Mouse (Mus musculus) kidney, postnatal 4 days (tissue): Measurements from ENCODE around the gene Ppa2.
A peak's percentile ranks its signal among the peaks of the same experiment; 100 is the strongest.

ENCODE experiments used
- DNase-seq, 2 experiments: peaks; one replicate each; pipeline ENCODE4 v3.0.0; 2021; ENCODE audit warnings: mixed read lengths in 2 of 2

Gene Ppa2

DNA sequence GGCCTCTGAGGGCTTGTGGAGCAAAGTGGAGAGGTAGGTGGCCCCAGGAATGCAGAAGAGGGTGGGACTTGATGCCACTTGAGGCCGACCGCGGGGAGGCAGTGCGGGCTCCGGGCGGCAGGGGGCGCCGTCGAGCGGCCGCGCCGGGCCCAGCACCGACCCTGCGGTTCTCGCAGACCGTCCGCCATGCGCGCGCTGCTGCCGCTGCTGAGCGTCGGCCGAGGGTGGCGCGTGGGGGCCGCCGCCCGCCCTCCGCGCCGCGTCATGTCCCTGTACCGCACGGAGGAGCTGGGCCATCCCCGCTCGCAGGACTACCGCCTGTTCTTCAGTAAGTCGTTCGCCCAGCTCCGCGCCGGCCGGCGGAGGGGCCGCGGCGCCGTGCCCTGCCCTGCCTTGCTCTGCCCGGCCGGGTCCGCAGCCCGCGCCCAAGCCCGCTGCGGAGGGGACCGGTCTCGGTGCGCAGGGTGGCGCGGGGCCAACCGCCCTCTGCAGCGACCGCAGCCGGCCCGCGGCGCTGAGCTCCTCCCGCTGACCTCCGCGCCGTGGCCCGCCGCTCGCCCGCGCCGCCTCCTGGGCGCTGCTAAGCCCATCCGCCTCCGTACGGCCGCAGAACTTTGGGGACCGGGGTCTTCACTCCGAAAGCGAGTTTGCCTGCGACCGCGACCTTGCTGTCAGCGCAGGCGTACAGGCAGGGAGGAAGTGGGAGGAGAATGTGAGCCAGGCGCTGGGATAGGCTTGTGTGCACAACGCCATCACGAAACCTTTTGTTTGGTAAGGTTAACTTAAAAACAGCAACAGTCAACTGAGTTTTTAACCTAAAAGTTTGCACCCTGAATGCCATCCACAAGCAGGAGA, at the start of gene Ppa2:
Ppa2 (plus strand) TSS at position 157 of the 855 bp plus-strand sequence.
- DNase-seq: peak; percentile 87 to 93

DNA sequence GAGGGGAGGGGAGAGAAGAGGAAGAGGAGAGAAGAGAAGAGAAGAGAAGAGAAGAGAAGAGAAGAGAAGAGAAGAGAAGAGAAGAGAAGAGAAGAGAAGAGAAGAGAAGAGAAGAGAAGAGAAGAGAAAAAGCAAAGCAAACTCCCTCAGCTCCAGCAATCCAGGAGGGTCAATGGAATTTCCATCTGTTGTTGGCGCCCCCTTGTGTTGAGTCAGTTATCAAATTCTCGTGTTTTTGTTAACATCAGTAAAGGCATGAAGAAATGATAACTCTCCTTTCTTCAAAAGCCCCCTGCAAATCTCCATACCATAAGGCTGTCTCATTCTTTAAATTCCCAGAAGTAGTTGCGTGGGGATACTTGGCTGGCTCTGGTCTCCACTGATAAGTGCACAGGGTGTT, 38.0 kb upstream of the Ppa2 start:
- peak; percentile 90 to 91 for DNase-seq

DNA sequence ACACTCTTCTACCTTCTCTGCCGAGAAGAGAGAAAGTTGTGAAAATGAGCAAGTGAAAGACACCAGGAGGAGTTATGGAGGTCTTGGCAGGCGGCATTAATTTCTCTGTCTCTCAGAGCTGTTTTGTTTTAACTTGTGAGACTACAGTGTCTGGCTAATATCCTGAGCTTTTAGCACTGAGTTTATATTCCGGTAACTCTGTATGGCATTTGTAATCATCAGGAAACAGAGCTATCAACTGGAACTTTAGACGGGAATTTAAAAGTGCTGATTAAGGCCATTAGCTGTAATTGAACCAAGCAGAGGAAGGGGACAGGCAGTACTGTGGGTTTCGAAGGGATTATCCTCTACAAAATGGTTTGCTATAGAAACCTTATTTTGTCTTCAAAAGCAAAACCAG, 25.3 kb upstream of the Ppa2 start:
- DNase-seq: no peak

DNA sequence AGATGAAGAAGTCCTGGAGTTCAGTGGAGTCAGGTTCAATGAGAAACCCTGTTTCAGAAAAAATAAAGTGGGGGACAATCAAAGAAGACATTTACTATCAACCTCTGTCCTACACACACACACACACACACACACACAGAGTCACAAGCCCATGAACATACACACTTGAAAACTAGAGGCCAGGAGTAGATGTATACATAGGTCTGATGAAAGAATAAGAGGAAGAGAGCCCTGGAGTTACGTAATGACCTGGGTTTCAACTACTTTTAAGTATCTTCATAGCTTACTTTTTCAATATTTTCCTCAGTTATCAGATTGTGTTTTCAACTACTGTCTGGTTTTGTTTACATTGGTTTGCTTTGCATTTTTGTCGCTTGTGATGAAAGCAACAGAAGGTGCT, 21.1 kb upstream of the Ppa2 start:
- DNase-seq: no peak

DNA sequence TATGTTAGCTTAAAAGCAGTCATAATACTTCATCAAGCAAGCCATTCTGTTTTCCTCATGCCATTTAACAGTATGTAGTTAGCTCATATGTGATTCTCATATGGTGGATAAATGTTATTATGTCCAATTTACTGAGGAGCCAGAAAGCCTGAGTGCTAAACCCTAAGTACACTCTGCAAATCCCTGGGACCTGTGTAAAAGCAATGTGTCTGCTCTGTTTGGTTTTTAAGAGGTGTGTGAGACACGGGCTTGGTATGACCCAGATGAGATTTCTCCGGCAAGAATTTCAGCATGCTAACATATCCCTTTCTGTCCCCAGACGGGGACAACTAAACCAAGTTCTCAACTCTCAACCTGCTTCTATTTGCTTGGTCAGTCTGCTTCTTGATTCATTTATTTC, 5.6 kb upstream of the Ppa2 start:
- DNase-seq: no peak

DNA sequence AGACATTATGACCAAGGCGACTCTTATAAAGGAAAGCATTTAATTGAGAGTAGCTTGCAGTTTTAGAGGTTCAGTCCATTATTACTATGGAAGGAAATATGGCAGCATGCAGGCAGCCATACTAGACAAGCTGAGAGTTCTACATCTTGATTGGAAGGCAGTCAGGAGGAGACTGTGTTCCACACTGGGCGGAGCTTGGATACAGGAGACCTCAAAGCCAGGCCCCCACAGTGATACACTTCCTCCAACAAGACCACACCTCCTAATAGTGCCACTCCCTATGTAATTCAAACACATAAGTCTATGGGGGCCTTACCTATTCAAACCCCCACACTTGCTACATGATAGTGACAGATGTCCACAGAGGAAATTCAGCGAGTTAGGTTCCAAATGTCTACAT, 1.5 kb upstream of the Ppa2 start:
- no peak for DNase-seq

DNA sequence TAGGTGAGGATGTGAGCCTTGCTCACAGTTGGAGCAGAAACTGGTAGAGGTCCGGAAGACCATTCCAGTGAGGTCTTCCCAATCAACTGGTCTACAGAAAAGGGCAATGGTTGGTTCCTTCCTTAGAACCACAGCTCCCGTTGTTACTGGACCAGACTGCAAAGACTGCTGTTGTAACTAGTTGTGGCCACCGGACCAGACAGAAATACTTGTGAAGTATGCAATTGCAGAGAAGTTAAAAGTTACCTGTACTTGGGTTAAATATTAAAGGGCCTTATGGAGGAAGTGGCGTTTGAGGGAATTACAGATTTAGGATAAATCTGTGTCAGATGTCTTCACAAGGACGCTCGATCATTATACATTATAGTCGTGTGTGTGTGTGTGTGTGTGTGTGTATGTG, 551 bp upstream of the Ppa2 start:
- DNase-seq: peak in 1 of 2 experiments; percentile 23

DNA sequence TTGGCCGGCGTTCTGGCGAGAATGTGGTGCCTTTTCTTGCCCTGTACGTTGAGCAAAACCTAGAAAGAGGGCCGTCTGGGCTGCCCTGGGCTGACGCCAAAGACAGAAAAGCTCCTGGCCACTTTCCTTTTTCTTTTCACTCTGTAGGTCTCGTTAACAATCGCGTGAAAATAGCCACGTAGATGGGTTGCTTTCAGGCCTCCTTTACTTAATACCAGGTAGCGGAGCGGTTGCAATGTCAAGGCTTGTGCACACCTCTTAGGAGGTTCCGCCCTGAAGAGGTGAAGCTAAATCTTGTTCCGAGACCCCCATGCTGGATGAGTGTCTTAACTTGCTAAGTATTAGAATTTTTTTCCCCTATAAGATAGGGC, 884 bp downstream of the Ppa2 start:
- DNase-seq: no peak

DNA sequence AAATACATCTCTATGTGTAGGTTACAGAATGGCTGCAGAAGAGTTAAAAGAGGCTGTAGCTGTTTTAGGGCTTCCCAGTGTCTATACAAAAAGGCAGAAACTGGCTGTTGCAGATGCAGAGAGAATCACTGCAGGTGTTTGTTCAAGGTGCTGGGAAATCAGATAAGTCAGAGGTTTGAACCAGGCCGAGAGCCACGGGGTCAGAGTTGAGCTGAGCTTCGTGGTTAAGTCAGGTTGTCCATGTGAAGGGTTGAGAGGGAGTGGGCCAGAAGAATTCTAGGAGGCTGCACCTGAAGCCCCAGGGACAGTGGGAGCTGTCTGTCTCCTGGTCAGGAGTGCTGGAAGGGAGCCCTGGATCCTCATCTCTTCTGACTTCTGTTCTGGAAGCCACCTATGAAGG, 2.4 kb downstream of the Ppa2 start:
- DNase-seq: no peak

DNA sequence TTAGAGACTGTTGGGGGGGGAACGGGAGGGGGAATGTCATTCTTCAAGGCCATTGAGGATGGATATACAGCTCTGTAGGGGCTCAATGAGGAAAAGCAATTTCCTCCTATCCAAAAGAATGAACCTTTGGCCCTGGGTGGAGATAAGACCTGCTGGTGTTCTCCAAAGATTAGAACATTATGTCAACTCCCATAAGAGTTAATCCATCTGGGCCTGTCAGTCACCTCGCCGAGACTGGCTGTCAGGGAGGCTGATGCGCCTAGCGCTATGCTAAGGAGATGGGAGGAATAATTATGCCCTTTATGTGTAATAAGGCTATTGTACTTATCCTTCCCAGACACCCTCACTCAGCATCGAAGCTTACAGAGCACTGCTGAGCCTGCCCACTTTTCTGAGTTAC, 2.9 kb downstream of the Ppa2 start:
- DNase-seq: no peak

DNA sequence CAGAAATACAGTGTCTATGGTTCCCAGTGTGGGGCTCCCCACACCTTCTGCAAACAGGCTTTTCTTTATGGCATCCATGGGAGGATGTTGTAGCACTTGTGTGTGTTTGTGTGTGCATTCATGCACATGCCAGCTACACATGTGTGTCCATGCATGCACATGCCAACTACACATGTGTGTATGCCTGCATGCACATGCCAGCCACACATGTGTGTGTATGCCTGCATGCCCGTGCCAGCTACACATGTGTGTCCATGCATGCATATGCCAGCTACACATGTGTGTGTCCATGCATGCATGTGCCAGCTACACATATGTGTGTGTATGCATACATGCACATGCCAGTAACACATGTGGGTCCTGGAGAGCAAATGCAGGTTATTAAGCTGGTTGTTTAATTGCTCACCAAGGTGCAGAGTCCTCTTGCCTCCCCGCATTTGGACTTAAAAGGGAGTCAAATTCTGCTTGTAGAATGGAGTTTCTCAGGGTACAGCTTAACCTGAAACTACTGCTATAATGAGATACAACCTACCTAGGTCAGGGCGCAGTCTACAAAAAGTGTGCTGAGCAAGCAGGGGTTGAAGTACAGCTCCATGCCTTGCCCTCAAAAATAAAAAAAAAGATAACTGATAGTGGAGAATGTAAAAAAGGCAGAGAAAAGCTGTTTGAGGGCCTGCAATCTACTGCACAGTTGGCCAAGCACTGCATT, 3.7 kb downstream of the Ppa2 start:
- DNase-seq: no peak

DNA sequence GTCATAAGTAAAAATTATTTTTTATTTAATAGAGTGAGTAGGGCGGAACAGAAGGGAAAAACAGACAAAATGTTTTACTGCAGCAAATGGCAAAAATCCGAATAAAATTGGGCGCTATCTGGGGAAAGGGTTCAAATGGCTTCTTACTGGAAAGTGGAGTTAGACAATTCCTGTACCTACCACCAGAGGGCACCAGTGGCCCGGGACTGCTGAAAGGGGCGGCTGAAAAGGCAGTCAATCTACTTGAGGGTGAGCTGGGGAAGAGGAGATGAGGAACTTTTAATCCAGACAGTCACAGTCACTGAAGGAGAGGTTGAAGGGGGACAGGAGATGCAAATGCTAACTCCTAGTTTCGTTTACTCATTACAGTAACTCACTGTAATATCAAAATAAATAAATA, 4.6 kb downstream of the Ppa2 start:
- peak; percentile 79 to 82 for DNase-seq

DNA sequence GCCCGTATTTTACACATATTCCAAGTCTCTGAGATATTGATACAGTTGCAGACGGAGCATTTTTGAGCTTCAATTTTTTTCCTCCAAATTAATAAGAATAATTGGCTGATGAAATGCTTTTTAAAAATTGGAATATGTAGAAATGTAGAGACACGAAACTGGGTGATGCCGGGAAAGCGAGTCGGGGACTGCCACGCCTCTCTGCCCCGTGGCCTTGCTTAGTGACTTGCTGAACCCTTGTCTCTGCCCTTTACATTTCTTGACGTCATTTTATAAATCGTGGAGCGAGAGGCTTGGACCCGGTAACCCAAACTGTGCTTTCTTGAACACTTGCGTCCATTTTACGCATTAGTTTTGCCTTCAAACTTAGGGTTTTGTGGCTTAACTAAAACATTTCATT, 5.1 kb downstream of the Ppa2 start:
- no peak for DNase-seq

DNA sequence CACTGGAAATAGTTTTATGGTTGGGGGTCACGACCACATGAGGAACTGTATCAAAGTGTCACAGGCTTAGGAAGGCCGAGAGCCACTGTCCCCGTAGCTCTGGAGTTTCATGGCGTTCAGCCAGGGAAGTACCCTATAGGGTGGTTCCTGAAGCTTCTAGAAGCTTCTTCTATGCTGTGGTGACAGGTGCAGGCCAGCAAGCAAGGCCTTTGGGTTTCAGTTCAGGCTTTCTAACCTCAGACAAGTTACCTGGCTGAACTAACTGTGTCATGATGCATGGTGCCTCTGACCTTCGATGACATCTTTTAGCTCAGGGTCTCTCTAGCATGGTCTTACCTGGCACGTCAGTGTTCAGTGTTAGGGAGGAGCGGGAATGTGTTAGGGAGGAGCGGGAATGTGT, 5.7 kb downstream of the Ppa2 start:
- DNase-seq: no peak

DNA sequence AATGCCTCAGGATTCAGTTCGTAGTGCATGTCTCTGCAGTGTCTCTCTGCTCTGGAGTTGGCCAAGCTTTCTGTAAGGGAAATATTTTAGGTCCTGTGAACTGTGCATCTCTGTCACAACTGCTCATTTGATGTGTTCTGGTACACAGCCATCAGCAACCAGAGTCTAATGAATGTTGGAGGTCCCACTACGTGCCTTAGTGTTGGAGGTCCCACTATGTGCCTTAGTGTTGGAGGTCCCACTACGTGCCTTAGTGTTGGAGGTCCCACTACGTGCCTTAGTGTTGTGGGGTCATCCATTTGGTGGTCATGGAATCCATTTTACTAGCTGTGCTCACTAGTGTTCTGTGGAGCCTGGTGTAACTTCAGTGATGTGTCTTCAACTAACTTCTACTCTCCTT, 7.9 kb downstream of the Ppa2 start:
- no peak for DNase-seq

DNA sequence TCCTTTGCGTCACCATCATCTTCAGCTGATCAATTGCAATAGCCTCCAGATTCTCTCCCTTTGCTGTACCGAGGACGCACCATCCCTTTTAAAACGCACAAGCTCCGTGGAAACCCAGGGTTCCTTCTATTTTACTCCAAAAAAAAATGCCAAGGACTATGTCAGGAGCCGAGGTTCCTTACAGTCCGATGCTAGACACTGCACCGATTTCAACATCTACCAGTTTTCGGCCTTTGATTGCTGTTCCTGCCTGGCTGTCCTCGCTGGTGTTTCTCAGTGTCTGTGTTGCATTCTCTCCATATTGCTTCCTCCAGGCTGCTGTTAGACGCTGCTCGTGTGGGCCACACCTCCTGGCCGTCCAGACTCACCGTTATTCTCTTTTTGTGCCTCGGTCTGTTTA, 8.7 kb downstream of the Ppa2 start:
- no peak for DNase-seq

DNA sequence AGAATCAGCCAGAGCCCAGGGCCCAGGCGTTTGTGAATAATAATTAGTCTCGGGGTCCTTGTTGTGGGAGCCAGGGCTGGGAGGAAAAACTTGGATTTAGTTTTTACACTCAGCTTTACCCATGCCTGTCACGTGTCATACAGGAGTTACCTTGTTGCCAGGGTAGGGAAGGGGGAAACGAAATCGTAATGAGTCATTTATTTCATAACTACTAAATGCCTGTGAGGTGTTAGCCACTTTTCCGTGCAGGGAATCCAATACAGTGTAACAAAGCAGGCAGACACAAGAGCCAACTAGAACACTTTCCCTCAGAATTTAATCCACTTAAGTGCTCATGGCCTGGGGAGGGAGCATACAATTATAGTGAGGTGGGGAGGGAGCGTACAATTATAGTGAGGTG, 9.9 kb downstream of the Ppa2 start:
- no peak for DNase-seq

DNA sequence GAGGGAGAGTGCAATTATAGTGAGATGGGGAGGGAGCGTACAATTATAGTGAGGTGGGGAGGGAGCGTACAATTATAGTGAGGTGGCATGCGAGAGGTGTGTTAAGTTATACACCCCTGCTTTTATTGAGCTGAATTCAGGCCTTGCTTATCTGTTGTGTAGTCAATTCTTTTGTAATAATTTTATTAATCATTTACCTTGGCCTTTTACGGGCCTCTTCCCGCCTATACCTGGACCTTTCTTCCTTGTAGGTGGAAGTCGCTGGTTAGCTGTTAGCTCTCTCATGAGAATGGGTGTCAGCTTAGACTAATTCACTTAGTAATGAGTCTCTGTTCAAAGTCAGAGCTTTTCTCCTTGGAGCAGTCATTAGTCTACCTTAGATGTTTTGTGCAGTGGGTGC, 10.4 kb downstream of the Ppa2 start:
- no peak for DNase-seq

DNA sequence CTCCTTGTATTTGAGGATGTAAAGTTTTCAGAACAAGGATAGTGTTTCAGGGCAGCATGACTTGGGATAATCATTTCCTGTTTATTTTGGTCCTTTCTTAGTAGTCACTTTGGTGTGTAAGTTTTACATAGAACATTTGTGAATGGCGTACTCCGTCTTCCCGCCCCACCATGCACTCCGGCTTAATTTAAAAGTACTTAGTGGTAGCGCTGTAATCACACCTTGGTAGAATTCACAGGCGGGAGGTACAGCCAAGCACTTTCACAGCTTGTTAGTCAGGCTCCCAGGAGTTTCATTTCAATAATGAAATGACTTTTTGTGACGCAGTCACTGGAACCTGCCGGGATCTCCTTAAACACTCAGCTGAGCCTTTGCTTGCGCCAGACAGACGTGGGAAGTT, 12.0 kb downstream of the Ppa2 start:
- no peak for DNase-seq

DNA sequence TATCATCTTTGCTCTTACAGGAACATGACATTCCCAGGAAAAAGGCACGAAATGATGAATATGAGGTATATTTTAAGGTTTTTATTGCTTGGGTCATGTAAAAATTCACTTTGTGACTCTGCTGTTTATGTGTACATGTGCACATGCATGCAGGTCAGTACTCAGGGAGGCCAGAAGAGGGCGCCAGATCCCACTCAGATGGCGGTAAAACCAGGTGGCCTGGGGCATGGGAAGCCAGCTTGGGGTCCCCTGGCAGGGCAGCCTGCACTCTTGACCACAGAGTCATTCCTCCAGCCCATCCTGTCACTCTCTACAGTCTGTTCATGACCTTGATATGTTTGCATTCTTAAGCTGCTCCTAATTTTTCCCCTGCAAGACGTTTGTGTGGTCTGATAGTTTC, 12.6 kb downstream of the Ppa2 start:
- DNase-seq: peak; percentile 24 to 41

DNA sequence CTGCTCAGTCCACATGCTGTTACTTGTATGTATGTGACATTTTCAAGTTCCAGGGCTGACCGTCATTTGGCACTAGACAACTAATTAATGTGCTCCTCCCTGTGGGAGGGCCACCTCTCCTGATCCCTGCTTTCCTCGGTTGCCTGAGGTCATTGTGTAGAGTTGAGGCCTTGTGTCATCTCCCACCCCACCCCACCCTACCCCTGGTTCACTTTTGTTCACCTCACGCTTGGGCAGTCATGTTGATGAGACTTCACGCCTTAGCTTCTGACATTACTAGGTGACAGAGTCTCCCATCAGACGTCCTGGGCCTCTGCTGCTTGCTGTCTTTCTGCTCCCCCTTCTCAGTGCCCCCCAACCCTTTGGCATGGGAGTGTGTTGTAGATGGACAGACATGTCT, 15.2 kb downstream of the Ppa2 start:
- DNase-seq: no peak

DNA sequence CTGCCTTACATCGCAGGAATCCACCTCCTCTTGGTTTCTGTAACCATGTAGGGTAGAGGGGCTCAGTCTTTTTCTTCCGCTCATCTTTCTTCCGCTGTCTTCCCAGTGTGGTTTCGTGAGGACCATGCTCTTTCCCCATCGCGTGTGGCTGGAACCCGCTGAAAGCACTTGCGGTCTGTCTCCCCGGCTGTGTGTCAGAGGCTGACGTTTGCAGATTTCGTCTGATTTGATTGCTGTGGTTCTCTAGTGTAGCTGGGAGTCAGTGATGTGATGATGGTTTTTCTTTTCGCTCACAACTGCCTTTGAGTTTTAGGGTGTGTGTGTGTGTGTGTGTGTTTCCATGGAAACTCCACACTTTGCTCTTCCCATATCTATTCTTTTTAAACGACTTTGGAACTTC, 18.6 kb downstream of the Ppa2 start:
- no peak for DNase-seq

DNA sequence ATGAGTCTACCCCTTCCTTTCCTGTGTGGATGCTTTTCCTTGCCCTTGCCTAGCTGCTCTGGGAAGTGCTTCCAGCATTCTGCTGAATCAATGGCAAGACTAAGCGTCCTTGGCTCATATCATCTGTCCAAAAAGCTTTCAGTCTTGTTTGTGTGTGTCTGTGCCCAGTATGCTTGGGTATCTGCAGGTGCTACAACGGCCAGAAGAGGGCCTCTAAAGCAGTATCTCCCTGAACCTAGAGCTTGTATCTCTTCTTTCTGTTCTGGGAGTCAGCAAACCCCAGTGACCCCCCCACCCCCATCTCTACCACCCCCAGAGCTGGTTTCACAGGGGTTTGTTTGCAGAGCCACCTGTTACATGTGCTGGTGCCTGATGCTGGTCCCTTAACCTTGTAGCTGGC, 19.5 kb downstream of the Ppa2 start:
- no peak for DNase-seq

DNA sequence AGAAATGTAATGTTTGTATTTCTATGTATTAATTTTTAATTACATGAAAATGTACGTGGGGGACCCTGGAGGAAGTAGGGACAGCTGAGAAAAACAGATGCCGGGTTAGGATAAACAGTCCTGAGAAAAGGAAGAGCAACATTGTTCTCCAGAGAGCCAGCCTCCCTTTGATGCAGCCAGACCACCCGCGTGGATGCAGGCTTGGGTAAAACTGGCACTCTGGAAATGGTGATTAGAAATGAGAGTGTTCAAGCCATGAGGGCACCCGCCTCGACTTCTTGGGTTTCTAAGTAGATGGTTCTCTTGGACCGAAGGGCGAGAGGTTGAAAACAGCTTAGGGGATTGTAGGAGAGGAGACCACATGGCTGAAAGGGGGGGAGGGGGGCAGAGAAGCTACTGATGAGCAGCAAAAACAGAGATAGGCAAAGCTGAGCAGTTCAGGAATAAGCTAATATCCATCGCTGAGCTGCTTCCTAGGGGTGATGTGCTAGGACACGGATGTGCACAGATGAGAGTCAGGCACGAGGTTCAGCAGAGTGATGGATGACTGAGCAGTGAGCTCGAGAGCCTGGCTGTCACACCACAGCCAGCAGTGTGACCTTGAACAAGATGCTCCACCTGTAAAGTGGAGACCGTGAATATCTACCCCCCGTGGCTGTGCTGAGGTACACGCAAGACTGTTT, 21.4 kb downstream of the Ppa2 start:
- no peak for DNase-seq
